Mouse (Mus musculus): ENCODE measurements around the gene Gm47959.

- no peak for TF ChIP-seq USF1 (IDR thresholded peaks at IDR 0.05; ENCODE audit: low read depth)
- TF ChIP-seq CTCF (IDR thresholded peaks at IDR 0.05; ENCODE audit: control insufficient read depth, insufficient read depth, insufficient read length): no peak
Observed at GRCm38 (mm10) chr1:82975750-82976149, 24.6 kb upstream of the Gm47959 start.

All from C2C12 (cell line).